Mouse (Mus musculus): ENCODE results near the gene Dip2c. TPM values are rescaled to one million over a fixed set of nuclear protein-coding genes. Genes with fewer than 3 reads are reported as not detected.
A peak's percentile ranks its signal among the peaks of the same experiment; 100 is the strongest.

The Dip2c gene
- polyA plus RNA-seq, 1 experiment from 2014 or later: 2.6 TPM

GRCm38 (mm10) chr13:9562921-9563320 is 286.6 kb downstream of the Dip2c start:
- H3K4me2 ChIP-seq (replicated peaks; ENCODE audit: low read depth): no peak overlapping the region
- no peaks in the 10 kb centered on the region for H3K36me3 ChIP-seq (ENCODE audit: control insufficient read depth, insufficient read depth, low read length)
- H3K4me1 ChIP-seq (replicated peaks; ENCODE audit: control insufficient read depth, insufficient read depth): no peaks in the 10 kb centered on the region
- no peaks in the 10 kb centered on the region for H3K27me3 ChIP-seq (ENCODE audit: control insufficient read depth, insufficient read depth, low read length)
- no peak overlapping the region for H3K27ac ChIP-seq (replicated peaks)
- 10% methylated on average over 2 of the region's 2 CpGs for WGBS
- ATAC-seq (ENCODE audit: low FRiP score, low TSS enrichment): no peak
- H3K9me3 ChIP-seq (ENCODE audit: control insufficient read depth, low read length): no peaks in the 10 kb centered on the region
- H3K4me3 ChIP-seq (ENCODE audit: low read depth, low read length): no peak overlapping the region
- no peak for TF ChIP-seq EP300 (optimal IDR thresholded peaks at IDR 0.05)
- peak; percentile 70 for TF ChIP-seq CTCF (IDR thresholded peaks at IDR 0.05; ENCODE audit: low read depth)
- no peak overlapping the region for H3K9ac ChIP-seq (ENCODE audit: low read length)
- DNase-seq (ENCODE audit: low spot score): peak; percentile 48

DNA sequence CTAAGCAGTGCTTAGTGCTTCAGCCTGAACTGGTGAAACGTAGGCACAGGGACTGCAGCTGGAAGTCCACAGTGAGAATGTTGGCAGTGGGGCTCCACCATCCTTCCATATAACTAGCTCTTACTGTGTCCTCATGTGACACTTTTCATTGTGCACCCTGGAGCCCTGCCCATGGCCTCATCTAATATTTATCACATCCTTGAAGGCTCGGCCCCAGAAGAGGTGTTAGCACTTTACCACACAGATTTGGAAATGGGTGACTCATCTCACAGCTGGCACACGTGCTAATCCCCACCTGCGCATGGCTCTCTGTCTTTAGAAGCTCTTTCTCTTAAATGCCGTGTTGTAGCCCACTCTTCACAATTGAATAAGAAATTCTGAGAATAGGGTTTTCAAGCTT is 292.5 kb downstream of the Dip2c start:
- TF ChIP-seq EP300 (optimal IDR thresholded peaks at IDR 0.05) (no peak), CTCF (IDR thresholded peaks at IDR 0.05; ENCODE audit: low read depth) (no peak)
- Histone ChIP-seq H3K27me3 (ENCODE audit: control insufficient read depth, insufficient read depth, low read length) (no peaks in the 10 kb centered on the region), H3K27ac (replicated peaks) (no peak overlapping the region), H3K4me3 (ENCODE audit: low read depth, low read length) (no peak overlapping the region), H3K9me3 (ENCODE audit: control insufficient read depth, low read length) (no peaks in the 10 kb centered on the region), H3K36me3 (ENCODE audit: control insufficient read depth, insufficient read depth, low read length) (peaks cover 13% of the 10 kb centered on the region; the same call in 1 of the 2 replicates), H3K4me1 (replicated peaks; ENCODE audit: control insufficient read depth, insufficient read depth) (no peaks in the 10 kb centered on the region), H3K4me2 (replicated peaks; ENCODE audit: low read depth) (no peak overlapping the region), H3K9ac (ENCODE audit: low read length) (no peak overlapping the region)
- 67% methylated on average over 5 of the region's 5 CpGs for WGBS
- DNase-seq (ENCODE audit: low spot score): no peak
- ATAC-seq (ENCODE audit: low FRiP score, low TSS enrichment): no peak

DNA sequence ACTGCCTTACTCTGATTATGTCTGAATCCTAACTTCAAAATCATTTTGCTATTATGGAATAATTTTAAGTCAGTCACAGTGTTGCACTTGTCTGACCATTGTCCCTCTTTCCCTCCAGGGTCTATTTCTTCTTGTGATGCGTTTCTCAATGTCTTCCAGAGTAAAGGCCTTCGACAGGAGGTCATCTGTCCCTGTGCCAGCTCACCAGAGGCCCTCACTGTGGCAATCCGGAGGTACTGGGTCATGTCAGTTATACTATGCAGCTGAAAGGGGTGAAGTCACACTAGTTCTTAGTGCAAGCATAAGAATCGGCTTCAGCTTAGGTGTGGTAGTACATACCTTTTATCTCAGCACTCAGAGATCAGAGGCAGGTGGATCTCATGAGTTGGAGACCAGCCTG is 300.4 kb downstream of the Dip2c start:
- Histone ChIP-seq H3K9me3 (ENCODE audit: control insufficient read depth, low read length) (no peaks in the 10 kb centered on the region), H3K4me1 (replicated peaks; ENCODE audit: control insufficient read depth, insufficient read depth) (no peaks in the 10 kb centered on the region), H3K36me3 (ENCODE audit: control insufficient read depth, insufficient read depth, low read length) (no peaks in the 10 kb centered on the region), H3K4me2 (replicated peaks; ENCODE audit: low read depth) (no peak overlapping the region), H3K9ac (ENCODE audit: low read length) (no peak overlapping the region), H3K27me3 (ENCODE audit: control insufficient read depth, insufficient read depth, low read length) (no peaks in the 10 kb centered on the region), H3K27ac (replicated peaks) (no peak overlapping the region), H3K4me3 (ENCODE audit: low read depth, low read length) (no peak overlapping the region)
- TF ChIP-seq CTCF (IDR thresholded peaks at IDR 0.05; ENCODE audit: low read depth) (no peak), EP300 (optimal IDR thresholded peaks at IDR 0.05) (no peak)
- WGBS: 77% methylated on average over 4 of the region's 4 CpGs
- no peak for DNase-seq (ENCODE audit: low spot score)
- ATAC-seq (ENCODE audit: low FRiP score, low TSS enrichment): no peak

GRCm38 (mm10) chr13:9578456-9578855 is 302.1 kb downstream of the Dip2c start:
- H3K4me2 ChIP-seq (replicated peaks; ENCODE audit: low read depth): no peak overlapping the region
- H3K36me3 ChIP-seq (ENCODE audit: control insufficient read depth, insufficient read depth, low read length): no peaks in the 10 kb centered on the region
- 73% methylated on average over 4 of the region's 4 CpGs for WGBS
- H3K27me3 ChIP-seq (ENCODE audit: control insufficient read depth, insufficient read depth, low read length): no peaks in the 10 kb centered on the region
- no peak overlapping the region for H3K4me3 ChIP-seq (ENCODE audit: low read depth, low read length)
- no peak overlapping the region for H3K9ac ChIP-seq (ENCODE audit: low read length)
- H3K4me1 ChIP-seq (replicated peaks; ENCODE audit: control insufficient read depth, insufficient read depth): no peaks in the 10 kb centered on the region
- ATAC-seq (ENCODE audit: low FRiP score, low TSS enrichment): no peak
- no peaks in the 10 kb centered on the region for H3K9me3 ChIP-seq (ENCODE audit: control insufficient read depth, low read length)
- H3K27ac ChIP-seq (replicated peaks): no peak overlapping the region
- TF ChIP-seq CTCF (IDR thresholded peaks at IDR 0.05; ENCODE audit: low read depth): no peak
- TF ChIP-seq EP300 (optimal IDR thresholded peaks at IDR 0.05): no peak
- no peak for DNase-seq (ENCODE audit: low spot score)

DNA sequence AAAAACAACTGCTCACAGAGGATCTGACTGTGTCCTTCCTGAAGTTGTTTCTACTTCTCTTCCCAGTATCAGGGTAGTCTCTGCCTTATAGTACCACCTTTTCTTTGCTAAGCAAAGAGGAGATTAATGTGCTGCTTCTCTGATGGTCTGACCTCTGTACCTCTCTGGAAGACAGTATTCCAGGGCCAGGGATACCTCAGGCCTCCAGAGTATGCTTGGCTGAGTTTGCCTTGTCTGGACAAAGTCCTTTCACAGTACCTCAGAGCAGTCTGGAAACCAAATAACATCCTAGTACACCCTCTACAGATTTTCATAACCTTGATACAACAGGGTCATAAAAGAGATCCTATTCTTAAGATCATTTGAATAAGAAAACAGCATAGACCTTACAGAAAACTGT is 305.5 kb downstream of the Dip2c start:
- ATAC-seq (ENCODE audit: low FRiP score, low TSS enrichment) (no peak), DNase-seq (ENCODE audit: low spot score) (no peak)
- no peak overlapping the region for H3K4me2 ChIP-seq (replicated peaks; ENCODE audit: low read depth)
- TF ChIP-seq CTCF (IDR thresholded peaks at IDR 0.05; ENCODE audit: low read depth) (no peak), EP300 (optimal IDR thresholded peaks at IDR 0.05) (no peak)
- H3K4me3 ChIP-seq (ENCODE audit: low read depth, low read length): no peak overlapping the region
- H3K36me3 ChIP-seq (ENCODE audit: control insufficient read depth, insufficient read depth, low read length): no peaks in the 10 kb centered on the region
- H3K9ac ChIP-seq (ENCODE audit: low read length): no peak overlapping the region
- no peak overlapping the region for H3K27ac ChIP-seq (replicated peaks)
- H3K9me3 ChIP-seq (ENCODE audit: control insufficient read depth, low read length): no peaks in the 10 kb centered on the region
- H3K4me1 ChIP-seq (replicated peaks; ENCODE audit: control insufficient read depth, insufficient read depth): no peaks in the 10 kb centered on the region
- no peaks in the 10 kb centered on the region for H3K27me3 ChIP-seq (ENCODE audit: control insufficient read depth, insufficient read depth, low read length)

DNA sequence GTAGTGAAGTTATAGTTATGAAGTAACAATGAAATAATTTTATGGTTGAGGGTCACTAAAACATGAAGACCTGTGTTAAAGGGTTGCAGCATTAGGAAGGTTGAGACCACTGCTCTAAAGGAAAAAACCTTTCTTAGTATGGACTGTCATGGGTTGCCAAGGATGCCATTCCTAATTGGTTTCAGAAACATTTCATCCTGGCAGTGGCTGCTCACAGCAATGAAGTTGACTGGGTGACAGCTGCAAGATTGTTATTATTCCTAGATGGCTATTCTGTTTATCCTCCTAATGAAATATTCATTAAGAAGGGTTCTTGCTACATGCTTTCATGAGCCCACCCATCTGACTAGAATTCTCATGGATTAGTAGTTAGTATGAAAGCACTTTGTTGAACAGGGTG is 307.3 kb downstream of the Dip2c start:
- H3K9ac ChIP-seq (ENCODE audit: low read length): no peak overlapping the region
- TF ChIP-seq EP300 (optimal IDR thresholded peaks at IDR 0.05) (no peak), CTCF (IDR thresholded peaks at IDR 0.05; ENCODE audit: low read depth) (no peak)
- no peak overlapping the region for H3K4me2 ChIP-seq (replicated peaks; ENCODE audit: low read depth)
- H3K27ac ChIP-seq (replicated peaks): no peak overlapping the region
- DNase-seq (ENCODE audit: low spot score): no peak
- H3K4me1 ChIP-seq (replicated peaks; ENCODE audit: control insufficient read depth, insufficient read depth): no peaks in the 10 kb centered on the region
- no peaks in the 10 kb centered on the region for H3K36me3 ChIP-seq (ENCODE audit: control insufficient read depth, insufficient read depth, low read length)
- no peaks in the 10 kb centered on the region for H3K27me3 ChIP-seq (ENCODE audit: control insufficient read depth, insufficient read depth, low read length)
- no peaks in the 10 kb centered on the region for H3K9me3 ChIP-seq (ENCODE audit: control insufficient read depth, low read length)
- ATAC-seq (ENCODE audit: low FRiP score, low TSS enrichment): no peak
- no peak overlapping the region for H3K4me3 ChIP-seq (ENCODE audit: low read depth, low read length)
